Mouse (Mus musculus): ENCODE measurements at regions not wholly inside any gene's neighbourhood (a gene's known extent, or its start where the extent isn't known, plus 50 kb on each side); places are given as distances from the start of the nearest gene placed in this dataset.

- TF ChIP-seq CTCF (IDR thresholded peaks at IDR 0.05): no peak
- WGBS: 17% methylated on average over 18 of the region's 18 CpGs
- no peaks in the 10 kb centered on the region for H3K36me3 ChIP-seq (ENCODE audit: insufficient read depth, low read length)
- no peak overlapping the region for H3K4me3 ChIP-seq (ENCODE audit: low read depth, low read length)
- H3K9ac ChIP-seq (replicated peaks; ENCODE audit: low read length, poor library complexity, severe bottlenecking): no peak overlapping the region
- H3K27ac ChIP-seq (ENCODE audit: low read depth, low read length): no peak overlapping the region
- H3K27me3 ChIP-seq (ENCODE audit: insufficient read depth, low read length): no peaks in the 10 kb centered on the region
- no peak overlapping the region for H3K4me2 ChIP-seq (ENCODE audit: low read depth, low read length, poor library complexity, severe bottlenecking)
- DNase-seq (ENCODE audit: low spot score) (peak; percentile 38), ATAC-seq (ENCODE audit: low FRiP score) (no peak)
- 0 out of 2 replicates have a peak, but pooled peaks cover 2% of the 10 kb centered on the region for H3K4me1 ChIP-seq (ENCODE audit: insufficient read depth, low read length)
- H3K9me3 ChIP-seq (ENCODE audit: low read length): no peaks in the 10 kb centered on the region
These were observed 584.3 kb upstream of the Sox9 start for GRCm38 (mm10) chr11:112197620-112198268.

GRCm38 (mm10) chr11:112204561-112204960 lies 577.5 kb upstream of the Sox9 start:
- DNase-seq (ENCODE audit: low spot score) (no peak), ATAC-seq (ENCODE audit: low FRiP score) (no peak)
- no peaks in the 10 kb centered on the region for H3K27me3 ChIP-seq (ENCODE audit: insufficient read depth, low read length)
- H3K4me2 ChIP-seq (ENCODE audit: low read depth, low read length, poor library complexity, severe bottlenecking): no peak overlapping the region
- no peak overlapping the region for H3K9ac ChIP-seq (replicated peaks; ENCODE audit: low read length, poor library complexity, severe bottlenecking)
- H3K9me3 ChIP-seq (ENCODE audit: low read length): no peaks in the 10 kb centered on the region
- no peak for TF ChIP-seq CTCF (IDR thresholded peaks at IDR 0.05)
- no peaks in the 10 kb centered on the region for H3K4me1 ChIP-seq (ENCODE audit: insufficient read depth, low read length)
- 57% methylated on average over 2 of the region's 2 CpGs for WGBS
- no peak overlapping the region for H3K4me3 ChIP-seq (ENCODE audit: low read depth, low read length)
- no peak overlapping the region for H3K27ac ChIP-seq (ENCODE audit: low read depth, low read length)
- no peaks in the 10 kb centered on the region for H3K36me3 ChIP-seq (ENCODE audit: insufficient read depth, low read length)

GRCm38 (mm10) chr11:112209414-112209813 lies 572.6 kb upstream of the Sox9 start:
- Histone ChIP-seq H3K9me3 (ENCODE audit: low read length) (no peaks in the 10 kb centered on the region), H3K27ac (ENCODE audit: low read depth, low read length) (no peak overlapping the region), H3K4me3 (ENCODE audit: low read depth, low read length) (no peak overlapping the region), H3K27me3 (ENCODE audit: insufficient read depth, low read length) (no peaks in the 10 kb centered on the region), H3K4me2 (ENCODE audit: low read depth, low read length, poor library complexity, severe bottlenecking) (no peak overlapping the region), H3K36me3 (ENCODE audit: insufficient read depth, low read length) (no peaks in the 10 kb centered on the region), H3K4me1 (ENCODE audit: insufficient read depth, low read length) (no peaks in the 10 kb centered on the region), H3K9ac (replicated peaks; ENCODE audit: low read length, poor library complexity, severe bottlenecking) (no peak overlapping the region)
- peak; percentile 53 for DNase-seq (ENCODE audit: low spot score)
- no peak for ATAC-seq (ENCODE audit: low FRiP score)
- WGBS: 36% methylated on average over 4 of the region's 4 CpGs
- peak; percentile 67 for TF ChIP-seq CTCF (IDR thresholded peaks at IDR 0.05)

GRCm38 (mm10) chr11:112219046-112219720 lies 562.8 kb upstream of the Sox9 start:
- Histone ChIP-seq H3K27ac (ENCODE audit: low read depth, low read length) (no peak overlapping the region), H3K4me1 (ENCODE audit: insufficient read depth, low read length) (no peaks in the 10 kb centered on the region), H3K36me3 (ENCODE audit: insufficient read depth, low read length) (no peaks in the 10 kb centered on the region), H3K27me3 (ENCODE audit: insufficient read depth, low read length) (no peaks in the 10 kb centered on the region), H3K4me2 (ENCODE audit: low read depth, low read length, poor library complexity, severe bottlenecking) (no peak overlapping the region), H3K9me3 (ENCODE audit: low read length) (no peaks in the 10 kb centered on the region), H3K4me3 (ENCODE audit: low read depth, low read length) (no peak overlapping the region), H3K9ac (replicated peaks; ENCODE audit: low read length, poor library complexity, severe bottlenecking) (no peak overlapping the region)
- WGBS: 94% methylated on average over 5 of the region's 5 CpGs
- no peak for TF ChIP-seq CTCF (IDR thresholded peaks at IDR 0.05)
- ATAC-seq (ENCODE audit: low FRiP score) (no peak), DNase-seq (ENCODE audit: low spot score) (no peak)

GRCm38 (mm10) chr11:112234492-112235116 lies 547.4 kb upstream of the Sox9 start:
- Histone ChIP-seq H3K9ac (replicated peaks; ENCODE audit: low read length, poor library complexity, severe bottlenecking) (no peak overlapping the region), H3K27me3 (ENCODE audit: insufficient read depth, low read length) (no peaks in the 10 kb centered on the region), H3K4me1 (ENCODE audit: insufficient read depth, low read length) (no peaks in the 10 kb centered on the region), H3K4me3 (ENCODE audit: low read depth, low read length) (no peak overlapping the region), H3K27ac (ENCODE audit: low read depth, low read length) (no peak overlapping the region), H3K36me3 (ENCODE audit: insufficient read depth, low read length) (no peaks in the 10 kb centered on the region), H3K4me2 (ENCODE audit: low read depth, low read length, poor library complexity, severe bottlenecking) (no peak overlapping the region), H3K9me3 (ENCODE audit: low read length) (no peaks in the 10 kb centered on the region)
- no peak for ATAC-seq (ENCODE audit: low FRiP score)
- no peak for TF ChIP-seq CTCF (IDR thresholded peaks at IDR 0.05)
- WGBS: 79% methylated on average over 7 of the region's 7 CpGs
- DNase-seq (ENCODE audit: low spot score): peak; percentile 69

Measured in midbrain, postnatal 0 days (tissue).